Mouse (Mus musculus) heart, embryonic 13.5 days (tissue): ENCODE results near the gene Hist1h2bk. TPM values are rescaled to one million over a fixed set of nuclear protein-coding genes. Genes with fewer than 3 reads are reported as not detected.
"Not testable (repeated sequence)": the region's sequence is repeated elsewhere in the genome, so short reads cannot be mapped to it uniquely, and the experiment has no call there.

Experiments used
- ATAC-seq: fragments of 200-750 bp; cut with Nextera tagmentation; 2 replicates; pipeline ENCODE4 v1.8.0; 2017; ENCODE audit warnings: moderate TSS enrichment; ENCODE audit not compliant: insufficient number of reproducible peaks, low FRiP score, low TSS enrichment; ENCODE audit errors: extremely low read depth
- H3K27ac ChIP-seq: fragments of 300-500 bp; sonication (generic); replicated peaks from 2 replicates; pipeline ENCODE4 v1.5.1; 2015; ENCODE audit warnings: moderate library complexity, mild to moderate bottlenecking, inconsistent platforms
- H3K27me3 ChIP-seq: fragments of 300-500 bp; sonication (generic); replicated peaks from 2 replicates; pipeline ENCODE4 v1.6.1; 2015; ENCODE audit warnings: mild to moderate bottlenecking, inconsistent platforms
- H3K36me3 ChIP-seq: fragments of 300-500 bp; sonication (generic); 2 replicates; pipeline ENCODE4 v1.6.1; 2015; ENCODE audit warnings: mild to moderate bottlenecking, inconsistent platforms
- H3K4me1 ChIP-seq: fragments of 300-500 bp; sonication (generic); 2 replicates; pipeline ENCODE4 v1.6.1; 2015; ENCODE audit warnings: inconsistent platforms
- H3K4me2 ChIP-seq: fragments of 300-500 bp; sonication (generic); 2 replicates; pipeline ENCODE4 v1.6.1; 2015; ENCODE audit warnings: inconsistent platforms, mild to moderate bottlenecking, moderate library complexity
- H3K4me3 ChIP-seq: fragments of 300-500 bp; sonication (generic); 2 replicates; pipeline ENCODE4 v1.5.1; 2015; ENCODE audit warnings: moderate library complexity, mild to moderate bottlenecking, inconsistent platforms
- H3K9ac ChIP-seq: fragments of 300-500 bp; sonication (generic); 2 replicates; pipeline ENCODE4 v1.6.1; 2015; ENCODE audit warnings: inconsistent platforms, mild to moderate bottlenecking, moderate library complexity
- H3K9me3 ChIP-seq: fragments of 300-500 bp; sonication (generic); 2 replicates; pipeline ENCODE4 v1.6.1; 2016; ENCODE audit warnings: inconsistent platforms
- WGBS: fragments of 180-500 bp; shearing (Covaris S2); methylation state at CpG from one replicate; pipeline ENCODE4 v1.1.7; 2015; ENCODE audit warnings: mixed read lengths; 5-methylcytosine and 5-hydroxymethylcytosine counted together
- polyA plus RNA-seq: library from polyadenylated mRNA; unstranded; fragments of >200 nt; fragmentation: Nextera tagmentation; extraction: Ambion mirVana; gene quantifications from 2 replicates; pipeline ENCODE4 v1.2.1, GENCODE M21; 2015

Hist1h2bk gene
- polyA plus RNA-seq, 1 experiment from 2014 or later = 3.1 TPM

DNA sequence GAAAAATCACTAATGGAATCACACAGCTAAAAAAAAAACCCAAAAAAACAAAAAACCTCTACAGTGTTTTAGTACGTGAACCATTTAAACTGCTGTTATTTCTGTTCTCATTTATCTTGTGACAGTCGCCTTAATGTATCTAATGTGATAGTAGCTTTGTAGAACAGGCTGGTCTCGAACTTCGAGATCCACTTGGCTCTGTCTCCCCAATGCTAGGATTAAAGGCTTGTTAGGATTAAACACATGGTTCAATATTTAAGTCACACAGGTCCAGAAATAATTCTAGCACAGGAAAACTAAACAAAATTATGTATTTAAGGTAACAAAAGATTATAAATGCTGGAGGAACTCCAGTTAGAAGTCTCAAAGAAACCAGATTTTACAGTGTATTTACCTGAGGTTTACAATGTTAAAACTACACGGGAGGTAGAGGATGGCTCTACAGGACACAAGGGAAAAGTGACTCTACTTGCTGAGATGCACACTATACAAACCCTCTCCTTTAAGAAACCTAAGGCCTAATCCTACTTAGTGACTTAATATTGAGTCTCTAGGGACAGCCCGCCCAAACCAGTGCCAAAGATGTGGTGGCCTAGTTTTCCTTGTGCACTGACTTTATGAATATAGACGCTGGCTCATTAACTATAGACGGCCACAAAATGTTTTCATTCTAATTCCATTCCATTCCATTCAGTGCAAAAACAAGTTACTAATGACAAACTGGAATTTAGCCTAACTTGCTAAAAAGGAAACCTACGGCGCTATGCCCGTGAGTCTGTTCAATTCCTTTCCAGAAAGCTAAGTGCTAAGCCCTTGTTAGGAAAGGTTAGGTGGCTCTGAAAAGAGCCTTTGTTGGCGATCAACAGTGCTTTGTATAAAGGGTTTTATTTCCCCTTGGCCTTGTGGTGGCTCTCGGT is 6.2 kb downstream of the Hist1h2bk start:
- WGBS = 5% methylated on average over 13 of the region's 13 CpGs
- H3K9ac ChIP-seq = peak overlapping the region; percentile 78
- no peaks in the 10 kb centered on the region for H3K36me3 ChIP-seq
- H3K4me1 ChIP-seq = peaks cover 38% of the 10 kb centered on the region
- no peaks in the 10 kb centered on the region for H3K9me3 ChIP-seq
- no peak for ATAC-seq
- no peaks in the 10 kb centered on the region for H3K27me3 ChIP-seq
- peak overlapping the region; percentile 91 for H3K27ac ChIP-seq
- peak overlapping the region; percentile 89 for H3K4me2 ChIP-seq
- peak overlapping the region; percentile 55 for H3K4me3 ChIP-seq

DNA sequence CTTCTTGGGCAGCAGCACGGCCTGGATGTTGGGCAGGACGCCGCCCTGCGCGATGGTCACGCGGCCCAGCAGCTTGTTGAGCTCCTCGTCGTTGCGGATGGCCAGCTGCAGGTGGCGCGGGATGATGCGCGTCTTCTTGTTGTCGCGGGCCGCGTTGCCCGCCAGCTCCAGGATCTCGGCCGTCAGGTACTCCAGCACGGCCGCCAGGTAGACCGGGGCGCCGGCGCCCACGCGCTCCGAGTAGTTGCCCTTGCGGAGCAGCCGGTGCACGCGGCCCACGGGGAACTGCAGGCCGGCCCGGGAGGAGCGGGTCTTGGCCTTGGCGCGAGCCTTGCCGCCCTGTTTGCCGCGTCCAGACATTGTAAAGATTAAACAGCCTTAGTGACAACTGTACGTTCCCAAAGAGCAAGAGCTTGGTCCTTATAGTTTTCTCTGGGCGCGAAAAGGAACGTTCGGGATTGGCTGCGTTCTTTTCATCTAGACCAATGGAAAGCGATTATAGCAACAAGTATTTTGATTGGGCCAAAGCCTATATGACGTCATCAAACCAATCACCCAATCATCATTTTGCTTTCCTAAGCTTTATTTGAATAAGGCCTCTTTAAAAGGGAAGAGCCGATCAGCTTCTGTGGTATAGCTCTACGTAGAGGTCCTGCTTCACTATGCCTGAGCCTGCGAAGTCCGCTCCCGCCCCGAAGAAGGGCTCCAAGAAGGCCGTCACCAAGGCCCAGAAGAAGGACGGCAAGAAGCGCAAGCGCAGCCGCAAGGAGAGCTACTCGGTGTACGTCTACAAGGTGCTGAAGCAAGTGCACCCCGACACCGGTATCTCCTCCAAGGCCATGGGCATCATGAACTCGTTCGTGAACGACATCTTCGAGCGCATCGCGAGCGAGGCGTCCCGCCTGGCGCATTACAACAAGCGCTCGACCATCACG is 7.2 kb downstream of the Hist1h2bk start, which contains the start of the genes Hist1h2ag and Hist1h2bj:
Gene Hist1h2ag, minus strand, starts transcription at position 377 of the 935 bp plus-strand sequence.
Gene Hist1h2bj, plus strand, starts transcription at position 647 of the 935 bp plus-strand sequence.
- peak within 1 kb of the TSS; percentile 55 for H3K4me3 ChIP-seq
- H3K4me2 ChIP-seq = peak within 1 kb of the TSS; percentile 89
- peaks cover 32% of the 10 kb centered on the region for H3K4me1 ChIP-seq
- not testable (repeated sequence) for H3K27me3 ChIP-seq, H3K9me3 ChIP-seq, H3K36me3 ChIP-seq
- peak within 1 kb of the TSS; percentile 78 for H3K9ac ChIP-seq
- under 1% methylated on average over 44 of the region's 80 CpGs for WGBS
- peak within 1 kb of the TSS; percentile 91 for H3K27ac ChIP-seq
- peak; percentile 78 for ATAC-seq

DNA sequence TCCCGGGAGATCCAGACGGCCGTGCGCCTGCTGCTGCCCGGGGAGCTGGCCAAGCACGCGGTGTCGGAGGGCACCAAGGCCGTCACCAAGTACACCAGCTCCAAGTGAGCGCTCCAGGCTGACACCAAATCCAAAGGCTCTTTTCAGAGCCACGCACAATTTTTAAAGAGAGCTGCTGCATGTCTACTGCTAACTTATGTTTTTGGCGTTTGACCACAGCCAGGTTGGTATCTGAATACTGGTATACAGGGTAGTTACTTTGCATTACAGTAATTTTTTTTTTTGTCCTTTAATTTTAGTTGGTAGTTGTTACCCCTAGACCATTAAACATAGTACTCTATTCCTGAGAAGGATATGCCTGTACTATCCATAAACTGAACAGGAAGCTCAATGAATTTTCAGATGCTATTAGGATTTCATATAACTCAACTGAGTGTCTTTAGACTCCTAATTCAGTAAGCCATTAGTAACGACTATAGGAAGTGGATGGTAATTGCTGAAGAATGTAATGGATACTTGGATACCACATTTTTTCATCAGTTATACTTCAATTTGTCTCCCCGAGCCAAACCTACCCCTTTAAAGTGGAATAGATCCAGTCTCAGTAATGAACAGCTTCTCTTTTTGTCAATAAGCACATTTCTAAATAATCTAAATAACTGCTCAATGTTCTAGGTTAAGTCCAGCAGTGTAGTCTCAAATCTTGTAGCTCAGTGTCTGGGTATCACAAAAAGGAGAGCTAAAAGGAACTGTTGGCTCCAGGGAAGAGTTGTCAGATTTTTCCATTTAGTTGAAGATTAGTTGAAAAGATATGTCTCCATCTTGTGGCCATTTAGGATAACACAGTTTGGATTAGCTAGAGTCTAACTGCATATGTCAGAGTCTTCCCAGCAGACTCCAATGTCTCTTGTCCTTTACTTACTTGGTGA is 8.1 kb downstream of the Hist1h2bk start:
- H3K9me3 ChIP-seq = no peaks in the 10 kb centered on the region
- H3K27me3 ChIP-seq = no peaks in the 10 kb centered on the region
- ATAC-seq = no peak
- WGBS = 2% methylated on average over 13 of the region's 14 CpGs
- H3K27ac ChIP-seq = peak overlapping the region; percentile 81
- H3K36me3 ChIP-seq = no peaks in the 10 kb centered on the region
- H3K4me3 ChIP-seq = peak overlapping the region; percentile 55
- H3K9ac ChIP-seq = peak overlapping the region; percentile 77
- peak overlapping the region; percentile 89 for H3K4me2 ChIP-seq
- peaks cover 32% of the 10 kb centered on the region for H3K4me1 ChIP-seq

DNA sequence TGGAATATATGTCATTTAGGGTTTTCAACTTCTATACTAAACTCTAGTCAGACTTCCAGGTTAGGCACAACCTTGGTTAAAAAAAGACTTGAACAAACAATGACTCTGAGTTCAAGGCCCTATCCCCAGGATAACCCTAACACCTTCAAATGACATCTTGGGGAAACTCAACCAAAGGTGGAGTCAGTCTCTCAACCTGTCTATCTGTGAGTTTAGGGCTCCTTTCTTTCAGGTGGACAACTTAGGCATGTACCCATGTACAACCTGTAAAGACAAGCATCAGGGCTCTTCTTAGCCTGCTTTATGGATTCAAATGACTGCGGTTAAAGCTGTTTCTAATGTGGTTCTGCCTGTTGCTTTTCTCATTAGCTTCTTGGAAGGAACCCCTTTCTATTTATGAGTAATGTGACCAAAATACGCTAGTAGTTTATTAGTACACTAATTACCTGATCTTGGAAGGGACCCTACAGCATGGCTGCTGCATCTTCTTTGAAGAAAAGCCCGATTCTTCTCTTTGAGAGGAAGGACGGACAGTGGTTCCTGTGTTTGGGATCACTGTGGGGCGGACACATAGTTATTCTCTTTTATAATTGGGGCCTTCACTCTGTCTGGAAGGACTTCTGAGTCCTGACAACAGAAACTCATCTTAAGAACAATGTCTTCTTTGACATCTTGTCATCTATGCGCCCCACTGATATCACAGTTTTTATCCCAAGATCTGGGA is 8.9 kb downstream of the Hist1h2bk start:
- no peaks in the 10 kb centered on the region for H3K9me3 ChIP-seq
- peak overlapping the region; percentile 89 for H3K4me2 ChIP-seq
- no peak for ATAC-seq
- whole genome bisulfite sequencing = 85% methylated on average over 6 of the region's 6 CpGs
- H3K36me3 ChIP-seq = no peaks in the 10 kb centered on the region
- H3K4me3 ChIP-seq = no peak overlapping the region
- H3K27ac ChIP-seq = no peak overlapping the region
- peaks cover 33% of the 10 kb centered on the region for H3K4me1 ChIP-seq
- H3K9ac ChIP-seq = no peak overlapping the region
- H3K27me3 ChIP-seq = no peaks in the 10 kb centered on the region

DNA sequence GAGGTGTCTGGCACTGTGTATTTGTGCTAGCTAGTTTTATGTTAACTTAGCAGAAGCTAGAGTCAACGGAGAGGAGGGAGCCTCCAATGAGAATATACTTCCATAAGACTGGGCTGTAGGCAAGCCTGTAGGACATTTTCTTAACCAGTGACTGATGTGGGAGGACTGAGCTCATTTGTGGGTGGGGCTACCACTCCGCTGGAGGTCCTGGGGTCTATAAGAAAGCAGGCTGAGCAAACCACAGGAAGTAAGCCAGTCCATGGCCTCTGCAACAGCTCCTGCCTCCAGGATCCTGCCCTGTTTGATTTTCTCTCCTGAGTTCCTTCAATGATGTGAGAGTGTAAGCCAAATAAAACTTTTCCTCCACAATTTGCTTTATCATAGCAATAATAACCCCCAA is 9.6 kb downstream of the Hist1h2bk start:
- H3K4me3 ChIP-seq = no peak overlapping the region
- no peak overlapping the region for H3K27ac ChIP-seq
- H3K9ac ChIP-seq = no peak overlapping the region
- WGBS = 48% methylated on average over 2 of the region's 2 CpGs
- H3K4me1 ChIP-seq = peaks cover 33% of the 10 kb centered on the region
- H3K4me2 ChIP-seq = no peak overlapping the region
- H3K9me3 ChIP-seq = no peaks in the 10 kb centered on the region
- no peak for ATAC-seq
- no peaks in the 10 kb centered on the region for H3K27me3 ChIP-seq
- no peaks in the 10 kb centered on the region for H3K36me3 ChIP-seq

DNA sequence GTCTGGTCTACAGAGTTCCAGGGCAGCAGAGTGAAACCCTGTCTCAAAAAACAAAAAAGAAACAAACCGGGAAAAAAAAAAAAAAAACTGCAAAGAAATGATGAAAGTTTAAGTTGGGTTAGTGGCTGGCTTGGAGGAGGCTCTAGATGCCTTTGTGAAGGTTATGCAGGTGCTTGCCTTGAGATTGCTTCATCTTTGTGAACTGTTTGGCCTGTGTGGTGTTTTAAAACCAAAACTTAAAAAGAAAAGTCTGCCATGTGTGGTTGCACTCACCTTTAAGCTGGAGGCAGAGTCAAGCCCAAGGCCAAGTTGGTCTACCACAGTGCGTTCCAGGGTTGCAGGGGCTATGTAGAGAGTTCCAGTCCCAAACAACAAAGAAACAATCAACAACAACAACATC is 13.4 kb downstream of the Hist1h2bk start:
- Histone ChIP-seq H3K4me2 (no peak overlapping the region), H3K4me3 (no peak overlapping the region), H3K9ac (no peak overlapping the region), H3K27me3 (no peaks in the 10 kb centered on the region), H3K36me3 (no peaks in the 10 kb centered on the region), H3K27ac (no peak overlapping the region), H3K9me3 (no peaks in the 10 kb centered on the region), H3K4me1 (peaks cover 13% of the 10 kb centered on the region)
- ATAC-seq = no peak
- WGBS = 80% methylated on average over 2 of the region's 2 CpGs

DNA sequence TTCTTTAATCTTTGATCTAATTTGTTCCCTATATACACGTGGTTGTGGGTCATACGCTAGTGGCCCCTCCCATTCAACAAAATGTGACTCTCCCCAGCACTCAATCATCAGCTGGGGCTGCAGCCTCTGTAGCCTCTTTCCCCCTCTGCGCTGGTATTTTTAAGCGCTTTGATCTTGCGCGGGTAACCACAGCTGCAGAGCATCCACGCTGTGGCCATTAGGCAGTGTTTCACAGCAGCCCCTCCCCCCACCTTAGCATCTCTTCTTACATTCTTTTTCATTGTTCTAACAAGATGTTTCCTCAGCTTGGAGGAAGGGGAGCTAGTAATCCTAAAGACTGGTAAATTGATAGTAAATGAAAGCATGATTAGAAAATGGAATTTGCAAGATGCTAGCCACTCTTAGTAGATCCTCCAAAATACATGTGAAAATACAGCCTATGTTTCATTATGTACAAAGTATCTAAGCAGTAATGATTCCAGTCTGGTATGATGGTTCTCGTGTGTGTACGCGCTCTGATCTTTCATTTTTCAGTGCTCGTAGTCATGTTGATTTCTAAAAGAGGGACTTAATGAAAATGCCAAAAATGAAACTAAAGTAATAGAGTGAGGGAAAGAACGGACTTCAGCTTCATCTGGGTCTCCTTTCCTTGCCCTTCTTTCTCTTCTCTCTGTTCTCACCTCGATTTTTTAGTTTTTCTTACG is 14.2 kb downstream of the Hist1h2bk start:
- under 1% methylated on average over 14 of the region's 14 CpGs for WGBS
- ATAC-seq = no peak

DNA sequence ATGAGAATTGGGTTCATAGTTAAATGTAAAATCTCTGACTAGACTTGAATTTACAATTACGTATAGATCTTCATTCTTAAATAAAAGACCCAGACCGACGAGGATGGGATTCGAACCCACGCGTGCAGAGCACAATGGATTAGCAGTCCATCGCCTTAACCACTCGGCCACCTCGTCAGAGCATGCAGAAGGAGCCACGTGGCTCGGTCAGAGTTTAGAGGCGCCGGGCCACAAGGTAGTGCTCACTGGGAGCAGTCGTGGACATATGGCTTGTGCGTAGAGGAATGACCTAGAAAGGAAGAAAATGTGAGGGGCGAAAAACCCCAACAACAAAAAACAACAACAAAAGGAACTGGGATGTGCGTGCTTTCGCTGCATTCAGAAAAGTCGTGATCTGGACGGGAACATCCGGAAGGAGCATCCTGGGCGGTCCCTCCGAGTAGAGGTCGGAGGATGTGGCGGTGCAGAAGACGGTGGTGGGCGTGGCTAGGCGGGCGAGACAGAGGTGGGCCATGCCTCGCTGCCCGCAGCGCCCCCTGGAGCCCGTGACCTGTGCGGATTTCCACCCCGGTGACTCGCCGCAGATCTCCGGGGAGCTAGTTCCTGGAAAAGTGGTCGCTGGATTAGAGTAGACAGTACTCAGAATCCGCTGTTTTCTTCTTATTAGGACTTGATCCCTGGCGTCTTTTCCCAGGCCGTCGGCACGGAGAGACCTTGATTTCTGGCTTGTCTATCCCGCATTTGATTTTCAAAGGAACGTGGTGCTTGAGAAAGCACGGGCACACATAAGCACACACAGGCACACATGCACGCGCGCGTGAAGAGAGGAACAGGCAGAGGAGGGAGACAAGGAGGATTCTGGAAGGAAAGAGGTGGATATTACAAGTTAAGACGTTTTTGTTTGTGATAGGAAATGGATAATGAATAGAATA is 15.2 kb downstream of the Hist1h2bk start:
- Histone ChIP-seq H3K27ac (peak overlapping the region; percentile 85), H3K4me3 (peak overlapping the region; percentile 58), H3K9me3 (no peaks in the 10 kb centered on the region), H3K4me2 (peak overlapping the region; percentile 77), H3K4me1 (peaks cover 7% of the 10 kb centered on the region), H3K36me3 (no peaks in the 10 kb centered on the region), H3K9ac (peak overlapping the region; percentile 81), H3K27me3 (no peaks in the 10 kb centered on the region)
- WGBS = under 1% methylated on average over 52 of the region's 52 CpGs
- peak; percentile 92 for ATAC-seq

More for the DNA sequence above, 14.2 kb downstream of the Hist1h2bk start:
- H3K4me1 ChIP-seq = peaks cover 7% of the 10 kb centered on the region
- H3K27me3 ChIP-seq = no peaks in the 10 kb centered on the region
- H3K4me3 ChIP-seq = peak overlapping the region; percentile 58
- H3K27ac ChIP-seq = peak overlapping the region; percentile 85
- no peaks in the 10 kb centered on the region for H3K36me3 ChIP-seq
- H3K9me3 ChIP-seq = no peaks in the 10 kb centered on the region
- peak overlapping the region; percentile 77 for H3K4me2 ChIP-seq
- H3K9ac ChIP-seq = peak overlapping the region; percentile 81

DNA sequence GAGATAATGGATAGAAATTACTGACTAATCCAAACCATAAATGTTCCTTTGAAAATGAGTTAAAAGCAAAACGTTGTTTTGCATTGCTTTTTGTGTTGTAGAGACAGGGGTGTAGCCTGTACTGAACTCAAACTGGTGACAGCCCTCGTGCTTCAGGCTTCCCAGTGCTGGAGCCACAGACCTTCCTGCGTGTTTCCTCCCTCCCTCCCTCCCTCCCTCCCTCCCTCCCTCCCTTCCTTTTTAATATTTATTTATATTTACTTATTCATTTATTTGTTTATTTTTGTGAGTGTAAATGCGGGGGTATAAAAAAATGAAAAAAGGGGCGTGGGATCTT is 15.8 kb downstream of the Hist1h2bk start:
- Histone ChIP-seq H3K9ac (peak overlapping the region; percentile 81), H3K4me2 (peak overlapping the region; percentile 77), H3K4me1 (peaks cover 7% of the 10 kb centered on the region), H3K27me3 (no peaks in the 10 kb centered on the region), H3K27ac (peak overlapping the region; percentile 85), H3K9me3 (no peaks in the 10 kb centered on the region), H3K4me3 (peak overlapping the region; percentile 58), H3K36me3 (no peaks in the 10 kb centered on the region)
- ATAC-seq = no peak
- 10% methylated on average over 5 of the region's 5 CpGs for WGBS
